Mouse (Mus musculus): ENCODE results near the gene Edar.

DNA sequence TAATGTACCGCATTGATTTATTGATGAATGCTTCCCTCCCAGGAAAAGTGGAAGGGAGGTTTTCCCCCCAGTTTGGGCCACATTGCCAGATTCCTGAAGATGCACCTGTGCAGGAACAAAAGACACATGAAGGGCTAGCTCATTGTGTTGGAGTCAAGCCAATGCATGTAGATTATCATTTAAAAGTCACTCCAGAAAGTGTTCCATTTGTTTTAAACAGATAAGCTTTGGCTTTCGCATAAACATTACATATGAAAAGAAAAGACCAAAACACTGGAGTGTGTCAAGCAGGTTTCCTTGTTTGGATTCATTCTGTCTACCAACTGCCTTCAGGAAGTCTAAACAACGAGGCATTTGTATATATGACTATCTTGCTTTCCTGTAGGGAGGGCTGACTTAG lies 81.0 kb downstream of the Edar start:
- TF ChIP-seq EP300 (IDR thresholded peaks at IDR 0.05; ENCODE audit: low read depth) (no peak), CTCF (IDR thresholded peaks at IDR 0.05; ENCODE audit: low read depth) (no peak)

Data from liver, embryonic 14.5 days (tissue).